Mouse (Mus musculus) right cerebral cortex, postnatal 25 days (tissue): ENCODE results near the gene Galnt2.

Source experiments
- DNase-seq: peaks from one replicate; pipeline ENCODE4 v3.0.0; 2022

Gene Galnt2

DNA sequence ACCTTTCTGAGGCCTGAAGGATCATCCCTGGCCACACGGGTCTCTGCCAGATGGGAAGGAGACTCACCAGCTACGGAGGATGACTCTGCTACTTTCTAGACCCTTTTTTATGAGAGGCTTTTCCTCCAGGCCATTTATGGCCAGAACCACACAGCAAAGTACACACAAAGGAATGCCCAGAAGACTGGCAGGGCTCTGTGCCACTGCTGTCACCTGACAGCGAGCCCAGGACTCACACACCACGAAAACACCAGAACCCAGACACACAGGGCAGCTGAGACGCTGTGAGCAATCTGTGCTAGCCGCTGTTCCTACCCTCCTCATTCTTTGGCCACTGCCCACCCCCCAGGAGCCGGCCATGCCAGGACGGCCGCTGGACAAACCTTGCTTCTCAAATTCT, 144.5 kb downstream of the Galnt2 start:
- DNase-seq: no peak

DNA sequence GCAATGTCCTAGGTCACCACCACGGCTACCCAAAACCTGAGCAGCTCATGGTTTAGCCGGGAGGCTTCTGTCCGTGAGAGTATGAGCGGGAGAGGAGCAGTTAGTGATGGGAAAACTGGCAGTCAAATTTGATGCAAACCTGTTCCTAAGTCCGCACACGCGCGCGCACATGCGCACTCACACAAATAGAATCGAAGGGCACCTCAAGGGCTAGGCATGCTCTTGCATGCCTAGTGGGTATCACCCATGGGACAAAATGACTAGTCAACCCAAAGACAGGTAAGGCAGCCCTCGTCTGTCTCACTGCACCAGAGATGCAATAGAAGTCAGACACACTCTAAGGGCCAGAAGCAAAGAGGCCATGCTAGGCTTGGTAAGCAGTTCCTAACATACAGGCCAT, 145.2 kb downstream of the Galnt2 start:
- DNase-seq: no peak

DNA sequence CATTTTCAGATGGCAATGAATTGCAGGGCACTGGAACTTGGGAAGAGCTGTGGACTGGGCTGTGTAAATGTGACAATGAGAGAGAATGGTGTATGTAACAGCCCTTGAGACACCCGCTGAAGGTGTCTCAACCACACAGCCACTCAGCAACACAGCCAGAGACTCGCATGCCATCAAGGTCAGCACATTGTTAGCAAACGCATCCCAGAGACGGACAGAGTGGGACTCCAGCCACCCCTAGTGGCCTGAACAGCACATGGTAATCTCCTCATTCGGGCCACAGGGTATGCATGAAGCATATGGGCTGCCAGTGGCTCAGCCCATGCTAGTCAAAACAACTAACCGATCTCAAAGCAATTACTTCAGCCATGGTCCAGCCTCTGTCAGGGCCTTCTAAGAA, 148.1 kb downstream of the Galnt2 start:
- DNase-seq: no peak

DNA sequence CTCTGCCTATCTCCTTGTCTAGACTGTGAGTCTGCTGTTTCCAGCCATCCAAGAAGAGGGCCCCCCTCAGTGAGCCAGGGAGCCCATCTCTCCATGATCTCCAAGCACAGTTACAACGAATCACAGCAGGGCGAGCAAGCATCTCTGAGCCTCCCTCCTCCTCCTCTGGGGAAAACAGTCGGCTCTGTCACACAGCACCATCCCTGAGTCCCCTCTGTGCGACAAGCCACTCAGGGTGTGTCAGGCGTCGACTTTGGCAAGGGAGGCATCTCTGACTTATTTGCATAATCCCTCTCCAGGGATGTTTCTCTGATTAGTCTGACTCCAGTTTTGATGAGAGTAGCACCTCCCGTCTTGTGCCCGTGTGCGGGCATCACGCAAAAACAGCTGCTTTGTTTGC, 151.0 kb downstream of the Galnt2 start:
- DNase-seq: no peak

DNA sequence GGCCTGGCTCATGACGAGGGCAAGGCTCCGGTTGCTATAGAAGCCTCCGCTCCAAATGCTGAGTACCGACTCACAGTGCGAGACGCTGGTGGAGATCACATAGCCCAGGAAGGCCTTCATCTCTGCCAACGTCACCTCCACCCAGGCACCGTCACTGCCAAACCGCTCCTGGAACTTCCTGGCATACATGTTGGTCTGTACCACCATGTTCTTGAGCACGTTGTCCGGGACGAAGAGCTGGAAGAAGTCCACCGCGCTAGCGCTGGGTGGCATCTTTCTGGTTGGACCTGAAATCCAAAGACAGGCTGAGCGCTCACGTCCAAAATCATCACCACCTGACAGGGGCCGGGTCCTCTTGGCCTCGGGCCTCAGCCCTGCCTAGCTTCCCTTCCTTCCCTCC, 153.1 kb downstream of the Galnt2 start:
- DNase-seq: no peak

DNA sequence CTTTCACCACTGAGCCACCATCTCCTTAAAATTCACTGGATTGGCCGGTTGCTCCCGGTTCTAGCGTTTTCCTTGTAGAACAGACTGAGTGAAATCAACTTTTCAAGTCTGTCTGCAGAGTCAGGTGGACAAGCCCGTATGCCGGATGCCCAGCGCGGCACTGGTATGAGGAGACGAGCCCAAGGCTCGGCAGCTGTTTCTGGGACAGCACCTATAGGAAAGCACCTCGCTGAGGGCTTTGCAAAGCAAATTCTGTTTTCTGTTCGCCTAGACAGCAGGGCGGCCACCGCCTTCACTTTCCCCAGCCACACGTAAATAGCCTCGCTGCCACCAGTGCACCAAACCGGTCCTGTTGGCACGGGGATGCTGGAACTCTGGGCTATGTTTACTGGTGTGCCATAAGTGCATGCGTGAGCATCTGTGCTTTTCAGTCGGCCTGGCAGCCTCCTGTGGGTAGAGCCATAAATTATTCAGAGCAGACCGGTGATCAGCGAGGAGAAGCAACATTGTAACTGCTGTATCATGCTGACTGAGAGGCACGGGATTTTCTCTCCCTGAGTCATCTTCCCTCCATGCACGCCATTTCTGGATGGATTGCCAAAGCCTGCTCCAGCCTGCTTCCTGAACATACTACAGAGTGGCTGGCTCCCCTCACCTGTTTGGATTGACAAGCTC, 155.2 kb downstream of the Galnt2 start:
- peak; percentile 80 for DNase-seq

DNA sequence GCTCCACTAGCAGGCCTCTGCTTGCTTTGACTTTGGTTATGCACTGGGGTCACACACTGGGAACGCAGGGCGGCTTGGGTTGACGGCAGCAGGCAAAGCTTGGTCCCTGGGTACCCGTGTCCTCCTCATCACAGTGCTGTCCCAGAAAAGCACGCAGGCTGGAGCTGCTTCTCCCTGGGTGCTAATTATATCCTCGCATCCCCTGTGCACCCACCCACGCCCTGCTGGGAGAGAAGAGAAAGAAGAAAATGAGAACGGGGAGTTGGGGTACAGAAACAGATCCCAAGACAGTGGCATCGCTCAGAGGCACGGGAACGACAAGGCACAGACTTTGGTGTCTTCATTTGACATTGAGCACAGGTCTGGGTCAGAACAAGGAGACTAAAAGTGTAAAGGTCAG, 158.3 kb downstream of the Galnt2 start:
- peak; percentile 86 for DNase-seq

DNA sequence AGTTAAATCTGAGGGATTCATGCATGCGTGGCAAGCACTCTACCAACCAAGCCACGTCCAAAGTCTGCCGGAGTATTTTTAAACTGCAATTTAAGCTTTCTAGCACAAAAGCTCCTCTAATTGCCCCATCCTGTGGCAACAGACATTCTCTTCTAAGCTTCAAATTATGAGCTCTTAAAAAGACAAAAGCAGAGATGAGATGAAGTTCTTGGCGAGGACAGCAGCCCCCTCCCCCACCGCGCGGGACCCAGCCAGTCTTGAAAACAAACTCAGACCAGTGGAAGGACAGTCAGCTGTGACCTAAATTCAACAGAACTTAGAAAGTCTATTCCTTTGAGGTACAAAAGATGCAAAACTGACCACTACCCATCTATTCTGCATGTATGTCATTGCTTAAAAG, 160.0 kb downstream of the Galnt2 start:
- no peak for DNase-seq

DNA sequence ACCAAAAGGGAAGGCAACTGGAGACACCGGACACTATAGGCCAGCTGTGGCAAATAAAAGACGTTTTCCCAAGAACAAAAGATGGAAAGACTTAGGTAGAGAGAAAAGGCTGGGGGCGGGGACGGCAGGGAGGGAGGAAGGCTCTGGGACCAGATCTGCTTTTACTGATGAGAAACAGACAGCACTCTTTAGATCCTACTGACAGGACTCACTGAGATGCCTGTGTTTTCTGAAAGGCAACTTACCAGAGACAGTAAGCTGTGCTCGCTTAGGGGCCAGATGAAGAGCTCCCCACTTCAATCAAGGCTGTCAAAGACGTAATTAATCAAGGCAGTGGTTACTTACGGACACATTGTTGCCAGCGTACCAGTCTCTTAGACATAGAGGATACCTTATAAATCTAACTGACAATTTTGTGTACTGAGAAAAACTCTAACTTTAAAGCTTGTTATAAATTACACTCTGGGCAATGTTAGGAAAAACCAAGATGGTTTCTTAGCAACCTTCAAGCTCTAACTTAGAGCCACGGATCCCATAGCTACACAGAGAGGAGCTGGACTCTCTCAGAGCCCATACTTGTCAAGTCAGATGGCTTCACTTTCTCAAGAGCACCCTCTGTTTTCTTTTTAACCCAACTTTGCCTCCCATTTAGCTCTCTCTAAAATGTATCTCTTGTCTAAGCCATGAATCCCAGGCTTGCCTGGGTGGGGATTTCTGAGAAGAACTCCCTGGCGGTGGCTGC, 161.3 kb downstream of the Galnt2 start:
- DNase-seq: no peak

DNA sequence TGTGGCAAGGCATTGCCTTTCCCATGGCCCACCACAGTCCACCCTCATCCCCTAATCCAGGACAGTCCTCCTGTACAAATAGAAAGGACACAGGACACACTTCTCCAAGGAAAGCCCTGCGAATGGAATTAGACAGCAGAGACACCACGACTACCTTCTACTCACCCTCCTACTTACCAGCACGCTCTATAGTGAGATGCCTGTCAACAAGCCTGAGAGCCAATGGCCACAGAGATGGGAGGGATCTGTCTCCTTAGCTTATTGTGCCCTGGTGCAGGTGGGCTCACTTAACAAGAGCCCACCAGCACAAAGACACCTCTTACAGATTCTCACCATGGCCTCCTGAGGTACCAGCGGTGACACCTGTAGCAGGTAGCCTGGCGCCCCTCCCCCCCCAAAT, 161.8 kb downstream of the Galnt2 start:
- DNase-seq: no peak

DNA sequence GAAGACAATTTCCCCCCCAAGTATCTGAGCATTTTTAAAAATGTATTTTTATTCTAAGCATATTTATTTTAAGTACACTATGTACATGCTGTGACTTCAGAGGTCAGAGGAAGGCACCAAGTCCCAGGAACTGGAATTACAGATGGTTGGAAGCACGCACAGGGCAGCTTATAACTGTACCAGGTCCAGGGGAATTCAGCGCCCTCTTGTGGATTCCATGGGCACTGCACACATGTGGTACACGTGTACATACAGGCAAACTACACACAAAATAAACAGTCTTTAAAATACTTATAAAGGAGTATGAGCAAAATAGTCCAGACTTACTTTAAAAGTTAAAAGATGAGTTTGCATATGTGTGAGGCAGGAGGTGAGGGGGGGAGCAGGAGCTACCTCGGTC, 162.7 kb downstream of the Galnt2 start:
- DNase-seq: no peak

DNA sequence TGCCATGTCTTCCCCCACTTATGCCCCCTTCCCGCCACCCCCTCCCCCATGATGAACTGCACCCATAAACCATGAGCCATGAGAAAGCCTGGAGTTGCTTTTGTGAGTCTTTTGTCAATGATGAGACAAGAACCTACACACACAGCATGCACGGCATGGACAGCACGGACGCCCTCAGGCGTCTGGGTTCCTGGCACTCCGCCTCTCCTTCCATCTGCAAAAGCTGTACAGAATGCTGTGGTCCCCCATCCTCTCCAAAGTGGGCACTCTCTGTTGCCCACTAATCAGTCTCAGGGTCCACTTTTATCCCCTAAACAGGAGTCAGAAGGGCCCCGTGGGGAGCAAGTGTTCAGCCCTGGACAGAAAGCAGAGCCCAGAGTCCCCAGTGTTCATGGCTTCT, 163.8 kb downstream of the Galnt2 start:
- DNase-seq: no peak
